Mouse (Mus musculus): Measurements from ENCODE around the gene Olfml3.

Gene Olfml3

DNA sequence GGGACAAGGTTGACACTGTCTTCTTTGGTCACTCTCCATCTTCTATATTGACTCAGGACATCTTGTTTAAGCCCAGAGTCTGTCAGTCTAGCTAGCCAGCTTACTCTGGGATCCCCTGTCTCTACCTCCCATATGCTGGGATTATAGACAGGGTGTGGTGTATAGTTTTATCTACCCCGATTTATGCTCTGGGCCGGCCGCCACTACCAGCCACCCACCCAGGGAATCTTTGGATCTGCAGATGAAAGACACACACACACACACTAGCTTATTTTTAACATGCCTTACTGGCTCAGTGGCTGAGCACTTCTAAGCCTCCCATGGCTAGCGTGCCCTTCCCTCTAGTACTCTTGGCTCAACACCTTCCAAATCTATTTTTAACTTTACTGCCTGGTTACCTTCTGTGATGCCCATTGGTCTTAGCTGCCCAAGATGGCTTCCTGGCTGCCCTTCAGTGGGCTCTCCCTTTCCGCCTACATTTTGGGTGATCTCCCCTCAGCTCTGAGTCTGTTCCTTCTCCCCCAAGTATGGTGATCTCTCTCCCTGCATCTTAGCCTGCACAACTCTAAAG lies 28.2 kb downstream of the Olfml3 start:
- DNase-seq (ENCODE audit: low read depth, low spot score), result no peak

DNA sequence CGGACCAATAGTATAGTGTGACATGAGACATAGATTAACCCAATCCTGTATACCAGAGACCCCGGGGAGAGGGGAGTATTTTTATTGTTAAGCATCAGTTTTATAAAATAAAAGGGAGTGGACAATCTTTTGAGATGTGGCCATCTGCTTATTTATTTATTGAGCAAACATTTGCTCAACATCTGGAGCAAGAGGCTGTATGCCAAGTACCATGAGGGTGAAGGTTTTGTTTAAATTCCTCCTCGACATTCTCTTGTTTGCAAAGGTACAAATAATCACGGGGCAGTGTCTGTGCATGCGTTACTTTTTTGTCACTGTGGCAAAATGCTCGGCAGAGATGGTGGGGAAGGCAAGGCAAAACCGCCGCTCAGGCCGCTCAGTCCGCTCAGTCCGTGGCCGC lies 32.4 kb downstream of the Olfml3 start:
- no peak for DNase-seq (ENCODE audit: low read depth, low spot score)

DNA sequence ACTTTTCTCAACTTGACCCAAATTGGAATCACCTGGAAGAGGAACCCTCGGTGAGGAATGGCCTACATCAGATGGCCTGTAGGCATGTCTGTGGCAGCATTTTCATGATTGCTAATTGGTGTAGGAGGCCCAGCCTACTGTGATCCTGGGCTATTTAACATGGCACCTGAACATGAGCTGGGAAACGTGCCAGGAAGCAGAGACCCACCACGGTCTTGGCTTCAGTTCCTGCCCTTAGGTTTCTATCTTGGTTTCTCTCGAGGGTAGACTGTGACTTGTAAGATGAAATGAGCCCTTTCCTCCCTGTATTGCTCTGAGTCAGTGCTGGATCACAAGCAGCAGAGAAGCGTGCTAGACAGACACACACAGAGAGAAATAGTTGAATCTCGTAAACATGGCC lies 33.1 kb downstream of the Olfml3 start:
- DNase-seq (ENCODE audit: low read depth, low spot score), result no peak

DNA sequence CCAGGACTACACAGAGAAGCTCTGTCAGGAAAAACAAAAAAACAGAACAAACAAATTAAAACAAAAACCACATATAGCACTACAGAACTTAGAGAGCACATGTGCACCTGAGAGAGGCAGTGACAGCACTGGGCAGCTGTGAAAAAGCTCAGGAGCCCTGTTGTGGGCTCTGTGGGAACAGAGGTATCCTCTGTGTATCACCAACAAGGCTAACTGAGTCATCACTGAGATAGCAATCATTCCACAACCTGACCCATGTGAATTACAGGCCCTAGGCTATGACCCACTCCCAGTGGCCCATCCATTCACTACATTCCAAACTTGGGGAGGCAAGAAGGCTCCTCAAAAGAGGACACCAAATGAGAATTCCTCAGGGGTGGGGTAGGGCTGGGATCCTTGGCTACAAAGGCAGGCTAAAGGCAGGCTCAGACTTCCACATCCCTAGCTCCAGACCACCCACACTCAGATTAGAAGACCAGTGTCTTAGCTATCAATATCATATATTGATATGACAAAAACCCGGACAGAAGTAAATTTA lies 41.3 kb downstream of the Olfml3 start:
- DNase-seq (ENCODE audit: low read depth, low spot score), result no peak

DNA sequence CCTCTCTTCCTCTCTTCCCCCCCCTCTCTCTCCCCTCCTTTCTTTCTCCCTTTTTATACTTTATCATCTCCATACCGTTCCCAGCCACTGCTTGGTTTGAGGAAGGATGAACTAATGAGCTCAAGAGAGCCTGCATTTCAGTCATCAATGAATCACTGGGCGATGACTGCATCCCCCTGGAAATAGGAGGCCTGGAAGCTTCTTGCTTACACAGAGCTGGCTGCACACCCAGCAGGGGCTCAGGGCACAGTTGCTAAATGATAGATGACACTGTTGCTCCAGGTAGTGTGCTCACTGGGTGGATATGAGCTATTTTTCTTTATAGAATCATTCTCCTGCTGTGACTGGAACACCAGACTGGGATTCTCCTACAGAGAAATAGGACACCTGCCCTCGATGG lies 42.2 kb downstream of the Olfml3 start:
- no peak for DNase-seq (ENCODE audit: low read depth, low spot score)

DNA sequence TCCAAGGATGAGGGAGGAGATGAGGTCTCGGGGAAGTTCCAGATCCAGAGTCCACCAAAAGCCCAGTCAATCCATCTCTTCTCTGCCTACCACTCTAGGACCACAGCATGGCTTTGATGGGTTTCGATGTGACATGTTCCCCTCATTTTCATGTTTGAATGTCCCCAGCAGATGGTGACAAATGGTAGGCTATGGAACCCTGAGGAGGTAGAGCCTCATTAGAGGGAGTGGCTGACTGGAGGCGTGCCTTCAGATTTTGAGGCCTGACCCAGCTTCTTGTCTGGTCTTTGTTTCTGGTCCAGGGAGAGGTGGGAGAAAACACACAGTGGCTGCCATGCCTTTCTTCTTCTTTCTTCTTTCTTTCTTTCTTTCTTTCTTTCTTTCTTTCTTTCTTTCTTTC lies 47.3 kb downstream of the Olfml3 start:
- DNase-seq (ENCODE audit: low read depth, low spot score), result no peak

DNA sequence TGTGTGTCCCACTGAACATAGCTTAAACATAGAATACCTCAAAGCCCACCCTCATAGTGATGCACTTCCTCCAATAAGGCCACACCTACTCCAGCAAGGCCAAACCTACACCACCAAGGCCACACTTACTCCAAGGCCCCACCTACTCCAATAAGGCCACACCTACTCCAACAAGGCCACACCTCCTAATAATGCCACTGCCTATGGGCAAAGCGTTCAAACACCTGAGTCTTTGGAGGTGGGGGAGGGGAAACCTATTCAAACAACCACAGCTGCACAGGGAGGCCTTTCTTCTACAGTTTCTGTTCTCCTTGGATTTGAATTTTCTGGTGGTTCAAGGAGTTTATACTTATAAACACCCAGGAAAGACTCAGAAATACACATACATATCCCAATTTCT lies 48.8 kb downstream of the Olfml3 start:
- no peak for DNase-seq (ENCODE audit: low read depth, low spot score)

DNA sequence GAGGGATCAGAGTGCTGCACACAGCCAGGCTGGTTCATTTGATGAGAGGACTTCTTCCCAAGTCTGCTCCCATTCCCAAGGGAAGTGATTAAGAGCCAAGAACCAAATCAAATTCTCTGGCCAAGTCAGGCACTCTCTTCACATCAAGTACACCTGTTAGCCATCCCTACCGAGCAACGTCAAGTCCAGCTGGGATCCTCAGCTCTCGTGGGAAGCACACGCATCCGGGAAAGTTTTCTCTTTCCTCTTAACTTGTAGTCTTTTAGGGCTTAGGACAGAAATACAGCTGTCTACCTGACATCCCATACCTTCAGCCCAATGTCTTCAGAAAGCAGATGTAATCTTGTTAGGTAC lies 53.9 kb downstream of the Olfml3 start:
- no peak for DNase-seq (ENCODE audit: low read depth, low spot score)

DNA sequence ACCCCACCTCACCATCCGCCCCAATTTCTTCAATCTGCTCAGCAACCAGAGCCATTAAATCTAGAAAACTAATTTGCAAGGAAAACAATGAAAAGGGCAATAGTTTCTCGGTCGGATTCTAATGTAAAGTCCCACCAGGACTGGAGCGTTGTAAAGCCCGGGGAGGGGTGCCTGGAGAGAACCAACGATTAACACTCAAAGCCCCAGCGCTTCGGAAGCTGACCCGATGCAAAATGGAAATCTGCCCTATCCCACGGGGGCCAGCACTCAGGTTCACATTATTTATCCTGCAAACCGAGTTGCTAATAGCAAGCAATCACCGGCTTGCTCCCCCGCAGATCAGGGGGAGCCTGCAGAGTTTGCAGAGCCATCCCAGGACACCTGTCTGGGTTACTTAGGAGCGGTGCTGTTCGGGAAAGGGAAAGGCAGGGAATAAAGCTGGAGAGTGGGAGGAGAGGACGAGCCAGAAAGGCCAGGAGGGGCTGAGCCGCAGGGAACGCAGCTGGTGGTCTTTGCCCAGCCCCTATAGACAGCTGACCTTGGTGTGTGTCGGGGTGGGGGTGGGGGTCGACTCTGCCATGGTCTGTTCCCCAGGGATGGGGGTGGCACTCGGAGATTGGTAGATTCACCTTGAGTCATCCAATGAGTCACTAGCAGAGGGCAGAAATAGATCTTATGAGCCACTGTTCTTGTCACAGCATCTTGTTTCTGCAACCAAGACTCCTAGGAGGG lies 54.4 kb downstream of the Olfml3 start:
- no peak for DNase-seq (ENCODE audit: low read depth, low spot score)

DNA sequence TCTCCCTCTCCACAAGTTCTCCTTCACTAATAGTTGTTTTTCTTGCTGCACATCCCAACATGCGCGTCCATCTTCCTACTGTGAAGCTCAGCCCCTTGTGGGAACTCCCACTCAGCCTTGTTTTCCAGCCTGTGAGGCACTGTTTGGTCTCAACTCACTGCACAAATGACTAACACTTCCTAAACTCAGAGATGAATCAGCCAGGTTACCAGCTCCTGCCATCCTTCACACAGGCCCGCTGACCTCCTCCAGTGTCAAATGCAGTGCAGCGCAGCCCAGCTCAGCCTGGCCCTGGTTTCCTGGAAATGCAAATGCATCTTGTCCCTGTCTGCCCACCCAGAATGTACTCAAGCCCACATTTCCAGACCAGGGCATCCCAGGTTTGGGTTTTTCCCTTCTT lies 55.3 kb downstream of the Olfml3 start:
- DNase-seq (ENCODE audit: low read depth, low spot score), result no peak

DNA sequence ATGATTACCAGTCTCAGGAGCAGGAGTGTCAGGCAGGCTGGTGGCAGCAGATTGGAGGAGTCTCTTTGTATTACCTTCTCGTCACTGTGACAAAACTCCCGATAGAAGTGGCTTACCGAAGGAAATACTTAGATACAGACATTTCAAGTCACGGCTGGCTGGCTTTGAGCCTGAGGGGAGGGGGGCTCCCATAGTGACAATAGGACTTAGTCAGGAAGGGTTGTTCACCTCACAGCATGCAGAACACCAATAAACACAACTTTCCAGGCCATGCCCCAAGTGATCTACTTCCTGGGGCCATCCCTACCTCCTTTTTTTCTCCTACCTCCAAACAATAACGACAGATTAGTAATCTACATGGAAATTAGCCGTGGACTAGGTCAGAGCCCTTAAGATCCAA lies 59.0 kb downstream of the Olfml3 start:
- DNase-seq (ENCODE audit: low read depth, low spot score), result no peak

DNA sequence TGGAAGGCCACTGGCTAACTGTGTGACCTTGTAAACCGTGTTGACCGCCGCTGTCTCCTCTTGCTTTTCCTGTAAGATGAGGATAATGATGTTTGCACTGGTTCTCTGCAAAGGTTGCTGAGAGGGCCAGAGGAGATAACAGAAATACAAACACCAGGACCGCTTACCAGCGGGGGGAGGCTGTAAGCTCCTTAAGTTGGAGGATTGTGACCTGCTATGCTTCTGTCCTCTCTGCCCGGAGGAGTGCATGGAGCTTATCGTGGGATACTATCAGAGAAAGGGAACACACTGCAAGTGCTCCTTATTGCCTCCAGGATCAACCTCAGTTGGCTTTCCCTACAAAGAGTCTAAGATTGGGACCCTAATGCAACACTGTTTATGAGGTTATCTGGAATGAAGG lies 65.1 kb downstream of the Olfml3 start:
- peak; percentile 25 for DNase-seq (ENCODE audit: low read depth, low spot score)
